Comparison of ENCODE assay signal across 8 mouse cellular contexts in the genomic region with DNA sequence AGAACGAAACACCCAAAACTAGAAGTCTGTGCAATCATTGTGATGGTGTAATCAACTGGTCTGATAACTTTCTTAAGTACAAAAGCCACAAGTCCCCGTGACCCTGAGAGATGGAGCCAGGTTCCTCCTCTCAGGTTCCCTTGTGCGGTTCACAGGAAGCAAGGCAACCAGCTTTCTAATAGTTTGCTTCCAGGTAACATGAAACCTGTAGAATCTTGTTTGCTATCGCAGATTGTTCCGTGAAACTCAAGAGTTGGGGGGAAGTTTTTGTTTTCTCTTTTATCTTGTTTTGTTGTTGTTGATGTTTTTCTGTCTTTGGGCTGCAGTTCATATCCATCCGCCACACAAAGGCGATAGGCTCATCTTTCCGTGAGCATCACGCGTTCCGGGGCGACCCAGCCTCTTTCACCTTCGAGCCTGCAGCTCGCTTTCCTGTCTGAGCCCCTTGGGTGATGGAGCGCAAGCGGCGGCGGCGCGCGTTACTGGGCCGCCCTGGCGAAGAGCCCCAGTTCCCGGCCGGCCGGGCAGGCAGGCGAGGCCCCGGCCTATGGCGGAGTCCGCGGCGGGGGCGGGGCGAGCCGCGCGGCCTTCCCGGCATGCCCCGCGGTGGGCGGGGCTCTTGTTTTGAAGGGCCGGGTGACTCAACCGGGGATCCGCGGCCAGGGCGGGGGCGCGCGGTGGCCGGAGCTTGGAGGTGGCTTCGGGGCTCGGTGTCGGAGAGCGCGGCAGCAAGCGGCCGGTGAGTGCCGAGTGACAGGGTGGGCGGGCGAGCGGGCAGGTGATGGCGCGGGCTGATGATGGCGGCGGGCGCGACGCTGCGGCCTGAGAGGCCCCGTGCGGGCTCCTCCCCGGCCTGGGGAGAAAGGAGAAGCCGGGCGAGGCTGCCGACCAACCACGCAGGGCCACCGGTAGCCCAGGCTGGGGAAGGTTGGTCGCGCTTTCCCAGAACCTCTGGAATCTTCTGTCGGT. TPM values are rescaled to one million over a fixed set of nuclear protein-coding genes. Genes with fewer than 3 reads are reported as not detected.
DNase-seq lines count a peak whose midpoint lies in the region; ATAC-seq lines count a peak whose summit lies in the region.

A gene (plus strand): TSS at position 120 of the 969 bp plus-strand sequence.

- intact Hi-C loops in gastrocnemius, postnatal 14 days (cut with DNase I; ENCODE audit: low total_unique reads): no loop called here
- intact Hi-C loops in left cerebral cortex, postnatal 10 days (cut with DNase I): no loop called here

- peak; percentile 89 for DNase-seq in adipocyte (ENCODE audit: low spot score)
- peak; percentile 83 for DNase-seq in embryo, embryonic 10 days (ENCODE audit: low spot score)
- DNase-seq in gastrocnemius, postnatal 14 days: peak; percentile 93
- DNase-seq in left cerebral cortex, postnatal 10 days (ENCODE audit: extremely low spot score in 1 of 2, low spot score in 2 of 2): peak; percentile 67 to 93
- peak; percentile 89 for DNase-seq in right cerebral cortex, postnatal 25 days
- peak; percentile 90 for DNase-seq in urinary bladder, postnatal 4 days (ENCODE audit: low spot score in 2 of 2)

- ATAC-seq in inflammation-experienced regulatory T-cells, adult 6 months: peak; percentile 72
- peak; percentile 65 for ATAC-seq in megakaryocyte-erythroid progenitor cell, adult 5-6 weeks (replicated peaks; ENCODE audit: low FRiP score, low TSS enrichment, poor library complexity, severe bottlenecking)

RNA-seq across cellular contexts. Expression of the gene that starts here (rescaled TPM):
- 10 to 100 TPM; 36.8 to 39.4 TPM for total RNA-seq in gastrocnemius, postnatal 14 days (2021)
- 10 to 100 TPM; 34.6 to 46.0 (median 39.5) TPM for polyA plus RNA-seq in inflammation-experienced regulatory T-cells, adult 6 months (2017; shearing (Covaris generic))
- total RNA-seq in left cerebral cortex, postnatal 10 days (2021): 10 to 100 TPM; 81.7 to 83.4 TPM
- 23.5 and 33.8 TPM in 2 replicates for total RNA-seq in megakaryocyte-erythroid progenitor cell, adult 5-6 weeks (2014; fragmentation: Nextera tagmentation)
- 31.4 and 39.9 TPM in 2 replicates for total RNA-seq in megakaryocyte-erythroid progenitor cell, adult 5-6 weeks (2017)

Comparison
In these comparisons a context has a peak if more than half of its experiments do, and no peak if none do; other contexts are left out.
1. Peak in every context shown above with its lines: DNase-seq and ATAC-seq.